Mouse (Mus musculus) testis, postnatal 10 days (tissue): ENCODE results near the gene Psmb5.
"Not testable (repeated sequence)": the region's sequence is repeated elsewhere in the genome, so short reads cannot be mapped to it uniquely, and the experiment has no call there.

Experiments used
- DNase-seq: peaks from one replicate; pipeline ENCODE4 v3.0.0; 2021; ENCODE audit warnings: low spot score

Gene Psmb5

DNA sequence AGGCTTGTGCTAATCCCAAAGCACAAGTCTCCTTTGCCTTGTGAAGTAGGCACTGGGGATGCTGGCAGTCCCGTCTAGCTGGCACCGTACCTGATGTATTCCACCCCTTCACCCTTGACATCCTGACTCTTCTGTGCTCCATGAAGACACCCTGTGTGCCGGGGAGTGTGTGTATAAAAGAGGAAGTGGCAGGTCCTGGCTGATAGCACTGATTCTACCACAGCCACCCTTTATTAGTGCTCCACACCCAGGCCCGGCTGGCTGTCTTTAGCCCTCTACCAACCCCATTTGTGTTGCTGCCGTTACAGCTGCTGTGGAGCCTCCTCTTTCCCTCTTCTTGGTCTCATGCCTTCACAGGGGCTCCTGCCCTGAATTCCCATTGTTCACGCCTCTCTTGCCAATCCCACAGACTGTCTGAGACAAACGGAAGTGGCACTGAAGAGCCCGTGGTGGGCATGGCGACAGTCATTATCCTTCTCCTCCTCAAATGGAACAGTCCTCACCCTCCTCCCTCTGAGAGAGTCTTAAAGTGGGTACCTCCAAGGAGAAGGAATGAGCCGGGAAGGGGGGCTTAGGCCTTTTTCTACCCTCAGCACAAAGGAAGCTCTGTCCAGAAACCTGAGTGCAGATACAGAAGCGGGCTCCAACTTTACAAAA lies 12.9 kb upstream of the Psmb5 start:
- DNase-seq = no peak

DNA sequence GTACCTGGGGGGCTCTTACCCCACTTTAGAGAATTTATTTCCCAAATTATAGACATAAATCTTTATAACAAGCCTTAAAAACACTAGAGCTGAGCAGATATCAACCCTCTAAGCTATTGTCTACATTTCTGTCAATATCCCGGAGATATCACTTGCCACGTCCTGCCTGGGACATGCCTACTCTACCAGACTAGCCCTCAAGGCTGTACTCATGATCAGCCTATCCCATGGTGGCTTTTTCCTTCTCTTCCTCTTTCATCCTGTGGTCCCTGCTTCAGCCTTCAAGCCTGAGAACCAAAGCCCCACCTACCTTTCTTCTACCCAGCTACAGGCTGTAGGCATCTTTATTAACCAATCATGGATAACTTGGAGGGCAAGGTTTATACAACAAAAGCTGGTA lies 12.0 kb upstream of the Psmb5 start:
- DNase-seq = no peak

DNA sequence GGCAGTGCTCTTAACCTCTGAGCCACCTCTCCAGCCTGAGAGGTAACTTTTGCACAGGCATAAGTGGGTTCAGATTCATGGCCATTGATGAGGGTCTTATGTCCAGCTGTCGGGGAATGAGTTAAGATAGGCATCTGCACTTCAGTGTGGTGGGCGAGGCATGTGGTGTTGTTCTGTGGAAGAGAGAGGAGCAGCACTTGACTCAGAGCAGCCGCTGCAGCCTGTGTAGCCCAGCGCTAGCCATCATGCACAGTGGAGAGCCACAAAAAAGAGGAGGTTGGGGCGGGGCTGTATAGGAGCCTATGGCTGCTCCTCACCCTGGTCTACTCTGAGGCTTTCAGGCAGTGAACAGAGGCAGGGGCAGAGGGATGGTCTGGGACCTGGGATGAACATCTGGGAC lies 10.3 kb upstream of the Psmb5 start:
- no peak for DNase-seq

DNA sequence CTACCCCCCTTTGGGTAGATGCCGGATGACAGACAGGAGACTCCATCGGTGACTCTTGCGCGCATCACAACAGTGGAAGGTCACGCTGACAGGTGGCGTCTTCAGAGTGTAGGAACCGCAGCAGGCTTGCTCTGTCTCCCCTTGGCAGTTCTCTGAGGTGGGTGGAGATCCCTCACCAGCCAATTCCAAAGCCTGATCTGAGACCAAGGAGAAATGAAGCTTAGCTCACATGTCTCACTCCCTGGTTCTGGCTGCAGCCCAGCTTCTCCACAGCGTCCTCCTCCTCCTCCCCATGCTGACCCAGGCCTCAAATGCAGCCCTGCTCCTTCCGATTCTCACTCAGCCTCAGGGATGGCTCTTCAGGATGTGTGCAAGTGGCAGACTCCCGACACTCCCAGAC lies 7.2 kb upstream of the Psmb5 start:
- no peak for DNase-seq

DNA sequence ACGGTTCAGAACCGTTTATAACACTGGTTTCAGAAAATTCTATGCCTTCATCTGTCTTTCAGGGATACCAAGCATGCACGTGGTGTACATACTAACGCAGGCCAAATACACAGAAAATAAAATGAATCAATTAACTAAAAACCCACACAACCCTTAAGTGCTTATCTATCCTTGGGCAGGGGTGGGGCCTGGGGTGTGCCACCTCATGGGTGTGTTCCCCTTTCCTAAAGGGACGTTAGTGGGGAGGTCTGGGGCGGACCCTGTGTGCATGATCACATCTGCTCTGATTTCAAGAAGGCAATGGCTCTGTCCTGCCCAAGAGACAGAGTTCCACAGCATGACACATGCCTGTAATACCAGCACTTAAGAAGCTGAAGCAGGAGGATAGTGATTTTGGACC lies 5.5 kb upstream of the Psmb5 start:
- no peak for DNase-seq

DNA sequence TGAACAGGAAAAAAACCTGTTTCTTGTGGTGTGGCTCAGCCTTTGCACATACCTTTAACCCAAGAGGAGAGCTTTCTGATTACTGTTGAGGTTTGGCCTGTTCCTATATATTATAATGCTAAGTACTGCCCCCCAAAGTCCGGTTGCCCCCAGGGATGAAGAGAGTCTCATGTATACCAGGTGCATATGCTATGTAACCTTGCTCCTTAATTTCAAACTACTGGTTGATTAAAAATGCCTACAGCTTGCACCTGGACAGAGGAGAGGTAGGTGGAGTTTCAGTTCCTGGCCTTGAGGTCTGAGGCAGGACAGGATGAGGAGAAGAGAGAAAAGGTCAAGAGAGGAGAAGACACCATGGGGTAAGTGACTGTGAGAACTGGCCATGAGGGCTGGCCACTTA lies 3.3 kb upstream of the Psmb5 start, which contains the start of gene Psmb11:
Psmb11 (plus strand) TSS at position 301 of the 400 bp plus-strand sequence.
- DNase-seq = no peak

DNA sequence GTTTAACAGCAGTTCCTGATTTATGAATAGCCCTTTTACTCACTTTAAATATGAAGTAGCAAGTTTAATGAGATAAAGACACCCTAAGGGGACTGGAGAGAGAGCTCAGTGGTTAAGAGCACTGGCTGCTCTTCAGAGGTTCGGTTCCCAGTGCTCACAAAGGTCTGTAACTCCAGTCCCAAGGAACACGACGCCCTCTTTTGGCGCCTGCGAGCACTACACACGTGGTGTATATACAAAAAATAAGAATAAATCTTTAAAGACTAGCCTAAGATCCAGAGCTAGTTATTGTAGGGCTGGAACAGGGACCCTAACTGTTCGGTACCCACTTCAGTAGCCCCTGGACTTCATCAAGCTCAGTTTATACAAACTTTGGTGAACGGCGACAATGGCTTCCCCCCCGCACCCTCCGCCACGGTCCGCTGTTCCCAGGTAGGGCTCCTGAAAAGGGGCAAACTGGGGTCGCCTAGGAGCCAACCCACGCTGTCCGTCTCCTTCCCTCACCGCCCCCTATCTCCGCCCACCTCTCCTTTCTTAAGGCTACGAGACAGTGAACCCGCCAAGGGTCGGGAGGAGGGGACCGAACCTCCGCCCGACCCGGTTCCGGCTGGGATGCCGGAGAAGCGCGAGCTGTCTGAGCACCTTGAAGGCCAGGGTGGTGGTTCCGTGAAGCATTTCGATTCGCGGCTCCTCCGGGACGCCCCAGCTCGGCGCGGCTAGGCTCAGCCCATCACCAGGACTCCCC lies 498 bp downstream of the Psmb5 start:
- no peak for DNase-seq

DNA sequence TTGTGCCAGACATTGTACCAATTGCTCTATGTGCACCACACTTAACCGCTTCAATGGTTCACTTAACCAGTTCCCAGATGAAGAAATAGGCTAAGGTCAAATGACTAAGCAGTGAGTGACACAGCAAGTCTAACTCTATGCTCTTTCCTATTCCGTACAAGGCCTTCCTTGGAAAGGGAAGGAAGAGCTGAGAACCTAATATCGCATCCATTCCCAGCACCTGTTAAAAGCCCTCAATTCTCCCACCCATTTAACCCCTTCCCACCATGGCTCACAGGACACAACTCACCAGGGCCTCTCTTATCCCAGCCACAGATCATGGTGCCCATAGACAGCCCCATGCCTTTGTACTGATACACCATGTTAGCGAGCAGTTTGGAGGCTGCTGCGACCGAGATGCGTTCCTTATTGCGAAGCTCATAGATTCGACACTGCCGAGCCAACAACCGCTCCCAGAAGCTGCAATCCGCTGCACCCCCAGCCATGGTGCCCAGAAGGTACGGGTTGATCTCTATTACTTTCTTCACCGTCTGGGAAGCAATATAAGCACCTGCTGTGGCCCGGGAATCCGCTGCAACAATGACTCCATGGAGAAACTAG lies 1.5 kb downstream of the Psmb5 start:
- no peak for DNase-seq

DNA sequence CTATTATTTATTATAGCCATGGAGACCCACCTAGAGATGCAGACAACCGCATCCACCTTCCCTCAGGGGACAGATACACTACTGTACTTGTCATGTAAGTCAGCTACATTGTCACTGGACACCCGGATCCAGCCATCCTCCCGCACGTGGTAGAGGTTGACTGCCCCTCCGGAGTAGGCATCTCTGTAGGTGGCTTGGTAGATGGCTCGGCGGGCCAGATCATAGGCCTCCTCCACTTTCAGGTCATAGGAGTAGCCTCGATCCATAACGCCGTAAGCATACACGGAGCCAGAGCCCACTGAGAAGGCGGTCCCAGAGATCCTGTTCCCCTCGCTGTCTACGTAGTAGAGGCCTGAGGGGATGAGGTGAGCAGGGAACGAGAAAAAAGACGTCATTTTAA lies 3.7 kb downstream of the Psmb5 start:
- not testable (repeated sequence) for DNase-seq

DNA sequence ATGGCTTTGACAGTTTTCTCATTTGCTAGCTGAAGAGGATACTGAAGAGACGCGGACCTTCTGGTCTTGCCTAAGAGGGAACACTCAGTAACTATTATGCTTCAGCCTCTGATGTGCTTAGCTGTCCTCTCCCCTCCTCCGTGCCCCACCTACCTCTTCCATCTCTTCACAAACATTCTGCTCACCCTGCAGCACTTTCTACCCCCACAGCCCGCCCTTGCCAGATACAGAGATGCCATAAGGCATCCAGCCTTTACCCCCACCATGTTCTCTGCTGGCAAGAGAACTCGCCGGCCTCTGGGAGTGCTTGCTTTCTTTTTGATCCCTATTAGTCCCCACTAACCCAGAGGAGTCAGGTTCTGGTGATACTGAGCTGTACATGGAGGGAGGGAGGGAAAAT lies 7.2 kb downstream of the Psmb5 start:
- DNase-seq = no peak

DNA sequence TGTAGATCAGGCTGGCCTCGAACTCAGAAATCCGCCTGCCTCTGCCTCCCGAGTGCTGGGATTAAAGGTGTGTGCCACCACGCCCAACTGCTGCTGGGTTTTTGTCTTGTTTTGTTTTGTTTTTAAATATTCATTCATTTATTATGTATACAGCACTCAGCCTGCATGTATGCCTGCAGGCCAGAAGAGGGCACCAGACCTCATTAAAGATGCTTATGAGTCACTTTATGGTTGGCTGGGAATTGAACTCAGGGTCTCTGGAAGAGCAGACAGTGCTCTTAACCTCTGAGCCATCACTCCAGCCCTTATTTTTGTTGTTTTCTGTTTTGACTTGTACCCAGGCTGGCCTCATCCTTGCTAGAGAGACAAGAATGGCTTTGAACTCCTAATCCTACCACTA lies 7.9 kb downstream of the Psmb5 start:
- no peak for DNase-seq

DNA sequence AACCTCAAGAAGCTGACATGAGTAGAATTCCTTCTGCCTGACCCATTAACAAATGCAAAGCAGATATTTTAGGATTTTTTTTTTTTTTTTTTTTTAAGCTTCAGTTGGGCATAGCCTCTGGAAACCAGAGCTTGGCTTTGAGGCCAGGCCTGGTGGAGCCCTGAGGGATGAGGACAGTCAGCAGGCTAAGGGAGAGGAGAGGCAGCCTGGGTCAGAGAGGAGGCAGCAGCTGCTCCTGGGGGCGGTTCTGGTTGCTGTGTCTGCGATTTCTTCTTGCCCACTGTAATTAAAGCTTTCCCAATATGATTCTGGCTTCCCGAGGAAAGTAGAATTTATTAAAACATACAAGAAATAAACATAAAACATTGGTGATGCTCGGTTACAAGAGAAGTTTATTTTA lies 8.6 kb downstream of the Psmb5 start:
- DNase-seq = no peak

DNA sequence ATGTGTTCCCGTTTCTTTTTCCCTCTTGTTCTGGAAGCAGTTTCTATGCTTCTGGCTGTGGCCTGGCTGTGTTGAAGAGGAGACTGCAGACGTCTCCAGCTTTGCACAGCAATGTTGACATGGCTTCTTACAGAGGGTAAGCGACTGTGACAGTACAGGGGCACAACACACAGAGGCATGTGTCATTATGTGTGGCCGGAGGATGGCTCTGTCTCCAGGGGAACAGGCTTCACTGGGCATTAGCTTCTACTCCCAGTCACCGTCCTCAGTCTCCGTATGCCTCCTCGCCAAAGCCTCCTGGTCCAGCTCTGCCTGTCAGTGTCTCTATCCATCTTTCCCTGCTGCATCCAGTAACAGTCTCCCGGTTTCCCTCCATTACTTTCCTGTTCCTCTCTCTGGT lies 10.6 kb downstream of the Psmb5 start:
- no peak for DNase-seq

DNA sequence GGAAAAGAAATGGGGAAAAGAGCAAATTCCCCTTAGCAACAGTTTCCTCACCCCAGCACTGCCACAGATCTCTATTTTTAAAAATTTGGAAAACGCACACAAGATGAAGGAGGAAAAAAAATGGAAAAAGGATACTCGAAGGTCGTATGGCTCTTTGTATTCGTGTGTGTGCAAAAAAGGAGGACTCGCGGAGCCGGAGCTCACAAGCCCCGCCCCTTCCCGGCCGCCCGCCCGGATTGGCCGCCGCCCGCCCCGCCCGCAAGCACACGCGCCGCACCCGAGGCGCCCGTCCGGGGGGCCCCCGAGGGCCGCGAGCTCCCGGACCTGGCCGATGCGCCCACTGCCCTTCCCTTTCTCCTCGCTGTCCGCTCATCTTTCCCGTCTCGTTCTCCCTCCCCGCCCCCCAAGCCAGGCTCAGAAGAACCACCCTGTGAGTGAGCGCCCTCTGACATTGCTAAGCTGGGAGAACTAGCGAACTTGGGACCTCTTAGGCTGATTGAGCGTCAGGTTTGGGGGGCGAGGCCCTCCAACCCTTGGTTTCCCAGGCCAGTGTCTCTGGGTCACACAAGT lies 12.0 kb downstream of the Psmb5 start, which contains the start of gene 4931414P19Rik:
4931414P19Rik (minus strand) TSS at position 242 of the 570 bp plus-strand sequence.
- peak; percentile 96 for DNase-seq

DNA sequence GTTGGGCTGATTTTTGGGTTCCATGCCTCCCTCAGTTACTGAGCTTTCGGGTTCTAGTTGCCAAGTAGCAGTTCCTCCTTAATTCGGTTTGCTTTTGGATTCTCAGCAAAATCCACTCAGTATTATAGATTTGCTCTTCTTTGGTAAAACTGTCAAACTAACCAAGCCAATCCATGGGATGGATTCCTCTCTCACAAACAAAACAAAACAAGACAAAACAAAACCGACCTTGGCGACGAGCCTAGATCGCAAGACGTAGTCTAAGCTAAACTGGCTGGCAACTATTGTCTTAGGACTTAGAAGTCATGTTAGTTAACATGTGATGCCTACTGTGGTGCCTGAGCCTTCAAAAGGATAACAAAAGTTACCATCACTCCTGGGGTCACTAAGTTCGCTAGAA lies 14.1 kb downstream of the Psmb5 start:
- DNase-seq = no peak

DNA sequence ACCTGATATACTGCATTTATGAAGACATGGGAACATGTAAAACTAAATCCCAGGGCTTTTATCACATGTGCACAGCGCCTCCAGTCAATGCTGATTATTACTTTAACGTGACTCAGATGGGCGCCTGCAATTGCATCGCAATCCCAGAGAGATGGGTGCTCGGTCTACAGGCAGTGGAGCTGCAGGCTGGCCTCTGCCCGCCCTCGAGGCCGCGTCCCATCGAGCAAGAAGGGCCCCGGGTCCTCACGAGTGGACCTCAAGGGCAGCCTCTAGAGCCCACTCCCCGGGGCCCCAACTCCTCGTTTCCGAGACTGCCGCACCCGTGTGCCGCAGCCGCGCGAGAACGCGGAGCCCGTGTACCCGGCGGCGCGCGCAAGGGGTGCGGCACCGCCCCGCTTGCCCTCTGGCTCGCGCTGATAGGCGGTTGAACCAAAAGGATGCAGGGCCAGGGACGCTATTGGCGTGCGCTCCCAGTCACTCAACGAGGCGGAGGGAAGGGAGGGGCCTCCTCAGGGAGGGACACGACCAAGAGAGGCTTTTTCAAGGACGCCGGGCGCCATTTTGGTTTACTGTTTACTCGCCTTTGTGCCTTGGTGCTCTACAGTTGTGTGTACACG lies 14.7 kb downstream of the Psmb5 start:
- DNase-seq = peak; percentile 95

DNA sequence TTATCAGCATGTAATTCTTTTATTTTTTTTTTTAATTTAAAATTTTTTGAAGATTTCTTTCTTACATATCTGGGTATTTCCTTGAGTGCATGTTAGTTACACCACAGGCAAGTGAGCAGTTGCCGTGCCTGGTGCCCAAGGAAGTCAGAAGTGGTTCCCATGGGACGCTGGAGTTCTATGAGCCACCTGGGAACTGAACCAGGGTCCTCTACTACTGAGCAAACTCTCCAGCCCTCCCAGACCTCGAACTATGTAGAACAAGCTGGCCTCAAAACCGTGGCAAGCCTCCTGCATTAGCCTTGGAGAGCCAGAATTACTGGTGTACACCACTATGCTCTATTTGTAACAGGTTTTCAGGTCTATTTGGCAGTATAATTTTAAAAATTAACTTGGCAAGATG lies 15.2 kb downstream of the Psmb5 start:
- no peak for DNase-seq

DNA sequence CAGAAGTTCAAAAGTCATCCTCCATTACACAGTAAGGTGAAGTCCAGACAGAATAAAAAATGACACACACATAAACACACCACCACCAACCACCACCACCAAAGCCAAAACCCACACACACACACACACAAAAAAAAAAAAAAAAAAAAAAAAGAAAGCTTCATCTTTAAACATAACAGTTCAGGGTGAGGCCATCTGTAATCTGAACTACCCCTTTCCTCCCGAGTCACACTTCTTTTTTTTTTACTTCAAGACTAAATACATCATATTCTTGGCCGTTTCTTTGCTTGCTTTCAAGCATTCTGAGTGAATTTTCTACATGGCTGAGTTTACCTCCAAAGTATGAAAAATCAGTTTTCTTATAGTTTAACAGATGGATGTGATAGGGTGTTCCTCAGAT lies 16.2 kb downstream of the Psmb5 start:
- DNase-seq = no peak

DNA sequence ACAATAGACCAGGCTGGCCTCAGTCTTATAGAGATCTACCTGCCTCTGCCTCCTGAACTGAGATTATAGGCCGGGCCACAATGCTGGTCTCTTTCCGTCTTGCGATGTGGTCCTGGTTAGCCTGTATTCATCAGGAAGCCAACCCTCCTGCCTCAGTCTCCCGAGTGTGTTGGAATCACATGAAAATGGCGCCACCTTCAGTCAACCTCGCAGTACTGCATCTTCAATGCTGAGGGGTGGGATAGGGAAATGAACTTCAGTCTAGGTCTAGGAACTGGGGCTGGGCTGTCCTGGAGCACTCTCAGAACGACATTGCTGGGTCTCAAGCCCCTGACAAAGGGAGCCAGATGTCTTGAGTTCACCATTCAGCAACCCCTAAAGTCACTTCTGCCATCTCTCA lies 20.7 kb downstream of the Psmb5 start:
- no peak for DNase-seq

DNA sequence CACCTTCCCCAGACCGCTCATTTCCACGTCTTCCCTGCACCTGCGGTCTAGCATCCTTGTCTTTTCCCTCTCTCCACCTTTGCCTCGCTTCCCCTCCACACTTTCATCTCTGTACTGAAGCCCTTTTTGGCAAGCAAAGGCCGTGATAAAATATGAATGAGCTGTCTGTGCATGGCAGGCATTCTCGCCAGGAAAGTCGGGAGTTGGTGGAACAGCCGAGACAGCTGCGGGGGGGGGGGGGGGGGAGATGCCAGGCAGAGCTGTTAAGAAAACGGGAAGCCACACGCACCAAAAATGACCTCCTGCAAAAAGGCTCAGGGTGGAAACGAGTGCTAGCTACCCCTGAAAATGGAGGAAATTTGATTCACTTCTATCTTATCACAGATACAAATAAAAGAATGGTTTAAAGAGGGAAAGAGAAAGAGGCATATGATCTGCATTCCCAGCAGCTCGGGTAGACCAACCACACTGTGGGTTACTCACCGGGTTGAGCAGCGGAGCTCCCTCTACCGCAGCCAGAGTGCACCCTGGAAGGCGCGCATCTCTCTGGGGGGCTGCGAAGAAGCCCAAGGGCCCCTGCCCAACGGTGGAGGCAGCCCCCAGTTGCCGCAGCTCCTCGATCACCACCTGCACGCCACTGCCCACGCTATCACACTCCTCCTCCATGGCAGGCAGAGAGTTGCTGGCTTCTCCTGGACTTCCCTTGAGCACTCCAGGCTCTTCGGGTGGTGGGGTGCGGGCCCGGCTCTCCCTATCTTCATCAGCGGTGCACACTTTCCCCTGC lies 23.0 kb downstream of the Psmb5 start:
- no peak for DNase-seq

DNA sequence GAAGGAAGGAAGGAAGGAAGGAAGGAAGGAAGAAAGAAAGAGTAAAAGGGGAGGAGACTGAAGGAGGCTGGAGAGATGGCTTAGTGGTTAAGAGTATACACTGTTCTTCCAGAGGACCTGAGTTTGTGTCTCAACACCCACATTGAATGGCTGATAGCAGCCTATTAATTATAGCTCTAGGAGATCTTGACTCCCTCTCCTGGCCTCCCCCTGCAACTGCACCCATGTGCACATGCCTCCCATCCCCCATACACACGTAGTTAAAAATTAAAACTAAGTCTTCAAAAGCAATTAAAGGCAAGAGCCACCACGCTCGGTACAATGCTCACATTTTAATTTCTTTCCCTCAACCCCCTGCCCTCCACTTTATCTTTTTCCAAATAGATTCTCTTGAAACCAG lies 23.8 kb downstream of the Psmb5 start:
- DNase-seq = no peak
